Mouse (Mus musculus): ENCODE measurements around the gene Hsd17b13.

DNA sequence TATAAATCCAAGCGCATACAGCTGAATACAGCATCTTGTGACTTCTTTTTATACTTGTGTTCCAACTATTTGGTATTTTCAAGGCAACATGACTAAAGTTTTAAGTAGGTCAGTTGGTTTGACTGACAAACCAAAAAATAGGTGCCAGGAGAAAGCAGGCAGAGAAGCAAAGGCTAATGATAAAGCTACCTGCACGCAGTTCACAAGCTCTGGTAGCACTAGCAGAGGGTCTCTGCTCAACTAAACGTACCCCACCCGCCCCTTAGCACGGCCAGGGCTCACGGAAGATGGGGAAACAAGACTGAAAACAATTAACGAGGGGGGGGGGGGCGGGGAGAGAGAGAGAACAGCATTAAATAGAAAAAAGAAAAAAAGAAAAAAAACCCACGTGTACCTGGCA is 67.1 kb downstream of the Hsd17b13 start:
- TF ChIP-seq CTCF (IDR thresholded peaks at IDR 0.05; ENCODE audit: low read depth): no peak
- TF ChIP-seq EP300 (IDR thresholded peaks at IDR 0.05; ENCODE audit: low read depth): no peak
